Mouse (Mus musculus) intestine, embryonic 16.5 days (tissue): ENCODE data around the gene Ctcf. TPM values are rescaled to one million over a fixed set of nuclear protein-coding genes. Genes with fewer than 3 reads are reported as not detected.

Source experiments
- ATAC-seq: fragments of 200-750 bp; cut with Nextera tagmentation; 2 replicates; pipeline ENCODE4 v1.8.0; 2017; ENCODE audit warnings: moderate TSS enrichment, moderate library complexity
- H3K27ac ChIP-seq: fragments of 300-500 bp; sonication (generic); 2 replicates; pipeline ENCODE4 v1.5.1; 2014; ENCODE audit warnings: mild to moderate bottlenecking, low read length
- H3K27me3 ChIP-seq: fragments of 300-500 bp; sonication (generic); replicated peaks from 2 replicates; pipeline ENCODE4 v1.6.1; 2014; ENCODE audit warnings: low read length, control low read depth, mixed read lengths; ENCODE audit not compliant: control insufficient read depth, insufficient read depth
- H3K36me3 ChIP-seq: fragments of 300-500 bp; sonication (generic); 2 replicates; pipeline ENCODE4 v1.6.1; 2014; ENCODE audit warnings: low read length, control low read depth; ENCODE audit not compliant: control insufficient read depth, insufficient read depth
- H3K4me1 ChIP-seq: fragments of 300-500 bp; sonication (generic); 2 replicates; pipeline ENCODE4 v1.6.1; 2014; ENCODE audit warnings: low read length, control low read depth, mixed read lengths; ENCODE audit not compliant: control insufficient read depth, insufficient read depth
- H3K4me2 ChIP-seq: fragments of 300-500 bp; sonication (generic); 2 replicates; pipeline ENCODE4 v1.6.1; 2014; ENCODE audit warnings: low read depth, low read length, control low read depth
- H3K4me3 ChIP-seq: fragments of 300-500 bp; sonication (generic); 2 replicates; pipeline ENCODE4 v1.5.1; 2014; ENCODE audit warnings: mild to moderate bottlenecking, low read length
- H3K9ac ChIP-seq: fragments of 300-500 bp; sonication (generic); 2 replicates; pipeline ENCODE4 v1.6.1; 2014; ENCODE audit warnings: low read depth, low read length
- H3K9me3 ChIP-seq: fragments of 300-500 bp; sonication (generic); 2 replicates; pipeline ENCODE4 v1.6.1; 2016; ENCODE audit warnings: low read length, control low read depth; ENCODE audit not compliant: control insufficient read depth
- WGBS: fragments of 180-500 bp; shearing (Covaris S2); extraction: QIAGEN DNeasy Blood & Tissue Kit; methylation state at CpG from one replicate; pipeline ENCODE4 v1.1.7; 2014; 5-methylcytosine and 5-hydroxymethylcytosine counted together
- polyA plus RNA-seq: library from polyadenylated mRNA; unstranded; fragments of >200 nt; fragmentation: Nextera tagmentation; extraction: Ambion mirVana; gene quantifications from 2 replicates; pipeline ENCODE4 v1.2.1, GENCODE M21; 2015

Ctcf gene
- polyA plus RNA-seq, 1 experiment from 2014 or later = 86.4 TPM

DNA sequence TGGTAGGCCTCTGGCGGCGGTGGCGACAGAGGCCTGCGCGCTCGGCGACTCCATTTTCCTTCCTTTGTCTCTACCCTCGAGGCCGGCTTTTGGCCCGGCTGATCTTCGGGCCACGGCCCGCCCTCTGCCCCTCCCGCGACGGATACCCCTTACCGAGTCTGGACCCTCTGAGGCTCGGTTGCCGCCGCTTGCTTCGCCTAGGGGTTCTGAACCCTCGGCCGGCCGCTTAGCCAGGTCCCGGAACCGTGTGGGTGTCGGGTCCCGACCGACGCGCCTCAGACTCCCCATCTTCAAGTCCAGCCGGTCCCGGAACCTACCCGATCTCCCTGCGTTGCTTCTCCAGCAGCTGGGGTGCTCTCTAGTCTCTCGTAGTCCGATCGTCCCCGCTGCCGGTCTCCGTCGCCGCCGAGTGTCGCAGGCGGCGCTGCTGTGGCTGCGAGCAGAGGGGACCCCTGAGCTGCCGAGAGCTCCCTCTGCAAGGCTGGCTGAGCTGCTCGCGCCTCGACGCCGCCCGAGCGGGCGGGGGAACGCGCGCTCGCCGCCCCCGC is 669 bp downstream of the Ctcf start, which contains the start of gene Agrp:
TSS of gene Agrp (minus strand) at position 431 of the 548 bp plus-strand sequence.
- Histone ChIP-seq H3K9ac (peak within 1 kb of the TSS; percentile 96), H3K9me3 (no peaks in the 10 kb centered on the region), H3K4me1 (peaks cover 14% of the 10 kb centered on the region), H3K4me2 (peak within 1 kb of the TSS; percentile 76), H3K4me3 (peak within 1 kb of the TSS; percentile 83), H3K36me3 (no peaks in the 10 kb centered on the region), H3K27me3 (no peaks in the 10 kb centered on the region), H3K27ac (peak within 1 kb of the TSS; percentile 100)
- under 1% methylated on average over 63 of the region's 63 CpGs for WGBS
- peak; percentile 37 for ATAC-seq

DNA sequence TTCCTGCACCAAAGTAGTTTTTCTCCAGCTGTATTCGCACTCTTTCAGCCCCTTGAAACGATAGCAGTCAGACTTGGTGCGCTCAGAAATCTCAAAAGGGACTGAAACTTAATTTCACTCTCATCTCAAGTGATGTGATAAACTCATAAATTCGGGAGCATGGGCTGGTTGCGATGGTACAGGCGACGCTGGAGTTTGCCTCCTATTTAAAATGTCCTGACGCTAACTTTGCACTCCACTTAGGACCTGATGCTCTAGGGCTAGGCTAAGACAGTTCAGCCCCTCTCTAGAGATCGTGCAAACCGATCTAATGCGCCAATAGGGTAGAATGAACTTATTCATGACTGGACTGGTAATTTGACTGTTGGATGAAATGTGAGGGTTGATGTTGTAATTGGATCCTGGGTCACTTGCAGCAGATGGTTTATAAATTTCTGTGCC is 1.3 kb downstream of the Ctcf start:
- ATAC-seq = no peak
- Histone ChIP-seq H3K4me1 (peaks cover 14% of the 10 kb centered on the region), H3K9me3 (no peaks in the 10 kb centered on the region), H3K4me2 (peak overlapping the region; percentile 75), H3K27me3 (no peaks in the 10 kb centered on the region), H3K4me3 (peak overlapping the region; percentile 83), H3K27ac (peak overlapping the region; percentile 100), H3K9ac (peak overlapping the region; percentile 96), H3K36me3 (no peaks in the 10 kb centered on the region)
- WGBS = under 1% methylated on average over 11 of the region's 11 CpGs

DNA sequence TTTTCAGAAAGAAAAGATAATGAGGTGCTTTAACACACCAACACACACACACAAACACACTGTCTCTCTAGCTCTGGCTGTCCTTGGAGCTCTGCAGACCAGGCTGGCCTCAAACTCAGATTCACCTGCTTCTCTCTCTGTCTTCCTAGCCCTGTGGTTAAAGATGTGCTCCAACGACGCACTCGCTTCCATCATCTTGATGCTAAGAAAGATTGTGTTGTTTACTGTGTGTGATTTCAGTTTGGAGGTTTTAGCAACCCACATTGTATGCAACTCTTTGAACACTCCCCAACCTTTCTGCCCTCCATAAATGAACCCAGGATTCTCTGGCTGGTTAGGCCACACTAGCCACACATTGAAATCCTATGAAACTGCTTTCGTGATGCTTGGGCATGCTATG is 2.1 kb downstream of the Ctcf start:
- peak overlapping the region; percentile 28; the same call in 1 of the 2 replicates for H3K27ac ChIP-seq
- H3K4me2 ChIP-seq = peak overlapping the region; percentile 40
- no peaks in the 10 kb centered on the region for H3K27me3 ChIP-seq
- 80% methylated on average over 4 of the region's 4 CpGs for WGBS
- no peak for ATAC-seq
- peaks cover 14% of the 10 kb centered on the region for H3K4me1 ChIP-seq
- no peaks in the 10 kb centered on the region; the same call in 1 of the 2 replicates for H3K36me3 ChIP-seq
- peak overlapping the region; percentile 12; the same call in 1 of the 2 replicates for H3K4me3 ChIP-seq
- H3K9me3 ChIP-seq = no peaks in the 10 kb centered on the region
- peak overlapping the region; percentile 29; the same call in 1 of the 2 replicates for H3K9ac ChIP-seq

DNA sequence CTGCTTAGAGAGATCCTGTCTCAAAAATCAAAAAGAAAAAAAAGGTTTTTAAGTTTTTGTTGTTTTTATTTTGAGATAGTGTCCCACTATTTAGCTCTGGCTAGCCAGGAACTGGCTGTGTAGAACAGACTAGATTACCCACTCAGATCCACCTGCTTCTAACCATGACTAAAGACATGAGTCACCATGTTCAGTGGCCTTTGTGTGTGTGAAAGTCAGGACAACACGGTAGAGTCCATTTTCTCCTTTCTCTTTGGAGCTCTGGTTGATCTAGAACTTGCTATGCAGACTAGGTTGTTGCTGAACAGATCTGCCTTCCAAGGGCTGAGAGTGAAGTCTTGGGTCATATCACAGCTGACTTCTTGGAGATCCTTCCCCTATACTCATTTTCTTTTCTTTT is 3.5 kb downstream of the Ctcf start:
- Histone ChIP-seq H3K27ac (no peak overlapping the region), H3K4me2 (no peak overlapping the region)
- no peak for ATAC-seq

DNA sequence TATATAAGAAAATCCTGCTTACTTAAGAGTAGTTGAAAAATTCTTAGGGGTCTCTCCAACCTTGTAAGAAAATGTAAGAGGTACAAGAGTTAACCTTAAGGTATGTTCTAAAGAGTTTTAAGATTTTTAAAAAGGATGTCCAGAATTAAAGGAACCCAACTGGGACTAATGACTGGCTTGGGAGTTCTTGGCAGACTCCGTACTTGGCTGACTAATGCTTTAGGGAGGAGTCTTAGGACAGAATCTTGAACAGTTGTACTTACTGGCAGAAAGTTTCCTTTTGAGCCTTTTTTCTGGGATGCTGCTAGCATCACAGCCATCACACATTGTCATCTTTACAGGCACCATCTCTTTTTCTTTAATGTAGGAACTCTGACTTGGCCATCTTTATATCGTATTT is 4.1 kb downstream of the Ctcf start:
- Histone ChIP-seq H3K36me3 (no peaks in the 10 kb centered on the region; the same call in 1 of the 2 replicates), H3K27ac (no peak overlapping the region), H3K9me3 (no peaks in the 10 kb centered on the region), H3K4me1 (peaks cover 14% of the 10 kb centered on the region), H3K27me3 (no peaks in the 10 kb centered on the region), H3K9ac (no peak overlapping the region), H3K4me2 (no peak overlapping the region), H3K4me3 (no peak overlapping the region)
- ATAC-seq = no peak
- WGBS = 73% methylated on average over 2 of the region's 2 CpGs

More for the DNA sequence above, 3.5 kb downstream of the Ctcf start:
- WGBS = 72% methylated on average over 1 of the region's 1 CpGs
- Histone ChIP-seq H3K4me1 (peaks cover 14% of the 10 kb centered on the region), H3K4me3 (no peak overlapping the region), H3K9ac (no peak overlapping the region), H3K9me3 (no peaks in the 10 kb centered on the region), H3K36me3 (no peaks in the 10 kb centered on the region; the same call in 1 of the 2 replicates), H3K27me3 (no peaks in the 10 kb centered on the region)

DNA sequence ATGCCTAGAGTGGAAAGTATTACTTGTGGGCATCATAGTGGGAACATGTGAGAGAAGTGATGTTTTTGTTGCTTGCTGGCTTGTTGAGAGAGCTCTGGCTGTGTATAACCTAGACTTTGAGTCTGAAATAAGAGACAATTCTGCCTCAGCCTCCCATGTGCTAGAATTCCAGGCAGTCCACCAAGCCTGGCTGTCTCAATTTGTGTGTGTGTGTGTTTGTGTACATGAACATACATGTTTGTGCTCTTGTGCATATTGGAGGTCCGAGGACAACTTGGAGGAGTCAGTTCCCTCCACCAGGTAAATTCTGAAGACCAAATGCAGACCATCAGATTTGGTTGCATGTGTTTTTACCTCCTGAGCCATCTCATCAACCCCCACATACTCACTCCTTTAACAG is 8.8 kb downstream of the Ctcf start:
- Histone ChIP-seq H3K27ac (no peak overlapping the region), H3K4me3 (no peak overlapping the region), H3K36me3 (no peaks in the 10 kb centered on the region; the same call in 1 of the 2 replicates), H3K4me1 (no peaks in the 10 kb centered on the region; the same call in none of the 2 replicates), H3K4me2 (no peak overlapping the region), H3K27me3 (no peaks in the 10 kb centered on the region), H3K9ac (no peak overlapping the region), H3K9me3 (no peaks in the 10 kb centered on the region)
- ATAC-seq = no peak
- WGBS = 85% methylated on average over 1 of the region's 1 CpGs

DNA sequence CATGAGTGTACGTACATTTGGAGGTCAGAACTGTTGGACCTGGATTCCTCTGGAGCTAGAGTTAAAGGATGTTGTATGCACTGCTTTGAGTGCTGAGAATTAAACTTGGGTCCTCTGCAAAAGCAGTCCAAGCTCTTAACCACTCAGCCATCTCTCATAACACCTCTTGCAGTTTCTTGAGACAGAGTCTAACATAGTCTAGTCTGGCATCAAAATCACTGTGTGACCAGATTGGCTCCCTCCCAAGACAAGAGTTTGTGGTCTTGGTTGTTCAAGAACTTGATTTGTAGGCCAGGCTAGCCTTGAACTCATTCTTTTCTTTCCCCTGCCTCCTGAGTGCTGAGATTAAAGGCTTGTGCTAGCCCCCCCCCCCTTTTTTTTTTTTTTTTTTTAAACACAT is 12.6 kb downstream of the Ctcf start:
- no peak for ATAC-seq
- Histone ChIP-seq H3K36me3 (0 out of 2 replicates have a peak, but pooled peaks cover 4% of the 10 kb centered on the region), H3K4me1 (peaks cover 3% of the 10 kb centered on the region; the same call in 1 of the 2 replicates), H3K27ac (no peak overlapping the region), H3K4me2 (no peak overlapping the region), H3K9ac (no peak overlapping the region), H3K9me3 (no peaks in the 10 kb centered on the region), H3K4me3 (no peak overlapping the region), H3K27me3 (no peaks in the 10 kb centered on the region)
- 95% methylated on average over 1 of the region's 1 CpGs for WGBS

DNA sequence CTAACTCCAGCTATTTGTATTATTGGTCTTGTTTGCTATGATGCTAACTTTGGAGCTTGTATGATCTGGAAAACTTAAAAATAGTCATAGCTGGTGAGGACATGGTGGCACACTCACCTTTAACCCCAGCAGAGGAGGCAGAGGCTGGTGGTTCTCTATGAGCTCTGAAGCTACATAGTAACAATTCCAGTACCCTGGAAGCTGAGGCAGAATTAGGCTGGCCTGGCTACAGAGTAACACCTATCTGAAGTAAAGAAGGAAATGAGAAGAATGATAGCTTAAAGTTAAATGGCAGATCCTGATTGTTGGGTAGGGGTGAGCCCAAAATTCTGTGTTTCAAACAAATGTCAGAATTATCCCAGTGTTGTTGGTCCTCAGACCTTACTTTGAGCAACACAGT is 21.3 kb downstream of the Ctcf start:
- Histone ChIP-seq H3K36me3 (peaks cover 8% of the 10 kb centered on the region), H3K9me3 (no peaks in the 10 kb centered on the region), H3K4me1 (no peaks in the 10 kb centered on the region), H3K27me3 (no peaks in the 10 kb centered on the region), H3K9ac (no peak overlapping the region), H3K4me2 (no peak overlapping the region), H3K27ac (no peak overlapping the region), H3K4me3 (no peak overlapping the region)
- ATAC-seq = no peak

DNA sequence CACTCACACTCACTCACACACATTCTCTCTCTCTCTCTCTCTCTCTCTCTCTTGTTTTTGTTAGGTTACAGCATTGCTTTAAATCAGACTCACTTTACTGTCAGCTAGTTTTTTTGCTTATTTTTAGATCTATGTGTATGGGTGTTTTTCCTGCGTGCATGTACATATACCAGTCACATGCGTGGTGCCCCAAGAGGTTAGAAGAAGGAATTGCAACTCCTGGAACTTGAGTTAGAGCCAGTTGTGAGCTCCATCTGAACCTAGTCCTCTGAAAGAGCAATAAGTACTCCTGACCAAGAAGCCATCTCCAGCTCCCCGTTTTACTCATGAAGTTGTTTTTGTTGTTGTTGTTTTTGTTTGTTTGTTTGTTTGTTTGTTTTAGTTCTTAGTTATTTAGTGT is 24.8 kb downstream of the Ctcf start:
- WGBS = 73% methylated on average over 3 of the region's 3 CpGs

DNA sequence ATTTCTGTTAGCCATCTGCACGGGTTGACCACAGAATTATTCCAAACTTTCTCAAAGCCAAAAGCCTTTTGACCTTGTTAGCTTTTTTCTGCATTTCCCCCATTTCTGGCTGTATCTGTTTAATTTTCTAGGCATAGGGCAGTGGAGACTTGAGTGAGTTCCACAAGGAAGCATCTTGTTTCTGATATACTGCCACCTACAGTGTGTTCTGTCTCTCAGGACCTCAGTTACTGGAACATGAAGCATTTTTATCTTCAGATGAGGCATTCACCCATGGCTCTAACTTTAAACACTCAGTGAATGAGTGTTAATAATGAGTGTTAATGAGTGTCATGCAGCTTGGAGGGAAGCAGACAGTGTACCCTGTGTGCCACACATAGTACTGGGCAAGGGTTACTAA is 41.5 kb downstream of the Ctcf start:
- ATAC-seq = no peak
- peaks cover 27% of the 10 kb centered on the region for H3K36me3 ChIP-seq
- no peak overlapping the region for H3K4me2 ChIP-seq
- WGBS = 72% methylated on average over 1 of the region's 1 CpGs
- H3K9me3 ChIP-seq = no peaks in the 10 kb centered on the region
- H3K4me3 ChIP-seq = no peak overlapping the region
- no peaks in the 10 kb centered on the region for H3K27me3 ChIP-seq
- H3K27ac ChIP-seq = no peak overlapping the region
- no peak overlapping the region for H3K9ac ChIP-seq
- no peaks in the 10 kb centered on the region for H3K4me1 ChIP-seq

More for the DNA sequence above, 24.8 kb downstream of the Ctcf start:
- Histone ChIP-seq H3K4me1 (no peaks in the 10 kb centered on the region), H3K9me3 (no peaks in the 10 kb centered on the region), H3K4me3 (no peak overlapping the region), H3K36me3 (peaks cover 16% of the 10 kb centered on the region; the same call in 1 of the 2 replicates), H3K27me3 (no peaks in the 10 kb centered on the region), H3K4me2 (no peak overlapping the region), H3K9ac (no peak overlapping the region), H3K27ac (no peak overlapping the region)
- ATAC-seq = no peak
